Mouse (Mus musculus): ENCODE data around the gene Apol9b. TPM values are rescaled to one million over a fixed set of nuclear protein-coding genes. Genes with fewer than 3 reads are reported as not detected.
"Not testable (repeated sequence)": the region's sequence is repeated elsewhere in the genome, so short reads cannot be mapped to it uniquely, and the experiment has no call there.

Apol9b gene
- total RNA-seq (2014; rRNA removed) (0.37 TPM in 1 of 2 replicates, not detected in the other), polyA plus RNA-seq (2015; fragmentation: Nextera tagmentation; extraction: Ambion mirVana) (0.41 and 1.2 TPM in 2 replicates)

DNA sequence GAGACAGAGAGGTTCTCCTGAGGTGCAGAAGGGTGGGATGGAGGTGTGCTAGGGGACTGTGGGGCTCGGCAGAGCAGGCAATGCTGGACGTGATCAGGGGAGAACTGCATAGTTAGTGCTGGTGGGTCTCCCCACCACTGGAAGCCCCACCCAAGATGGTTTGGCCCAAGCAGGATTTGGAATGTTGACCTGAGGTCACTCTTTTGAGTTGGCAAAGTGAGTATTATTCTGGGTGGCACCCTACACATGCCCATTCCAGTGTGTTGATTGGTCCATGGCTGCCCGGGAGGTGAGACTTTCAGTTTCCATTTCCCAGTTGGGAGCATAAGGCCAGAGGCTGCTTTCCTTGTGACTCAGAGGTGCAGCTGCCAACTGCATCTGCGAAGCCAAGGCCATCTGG, at the start of gene Apol9b:
Gene Apol9b, plus strand, starts transcription at position 301 of the 400 bp plus-strand sequence.
- not testable (repeated sequence) for DNase-seq (ENCODE audit: low spot score); H3K27ac ChIP-seq; ATAC-seq; H3K9ac ChIP-seq (replicated peaks; ENCODE audit: low read length); H3K4me1 ChIP-seq (ENCODE audit: insufficient read depth, low read length); H3K4me3 ChIP-seq (ENCODE audit: low read length); H3K9me3 ChIP-seq (ENCODE audit: low read length); H3K27me3 ChIP-seq (ENCODE audit: insufficient read depth, low read length); H3K36me3 ChIP-seq (ENCODE audit: insufficient read depth, low read length); H3K4me2 ChIP-seq (ENCODE audit: low read depth, low read length)
- WGBS: 94% methylated on average over 2 of the region's 4 CpGs

DNA sequence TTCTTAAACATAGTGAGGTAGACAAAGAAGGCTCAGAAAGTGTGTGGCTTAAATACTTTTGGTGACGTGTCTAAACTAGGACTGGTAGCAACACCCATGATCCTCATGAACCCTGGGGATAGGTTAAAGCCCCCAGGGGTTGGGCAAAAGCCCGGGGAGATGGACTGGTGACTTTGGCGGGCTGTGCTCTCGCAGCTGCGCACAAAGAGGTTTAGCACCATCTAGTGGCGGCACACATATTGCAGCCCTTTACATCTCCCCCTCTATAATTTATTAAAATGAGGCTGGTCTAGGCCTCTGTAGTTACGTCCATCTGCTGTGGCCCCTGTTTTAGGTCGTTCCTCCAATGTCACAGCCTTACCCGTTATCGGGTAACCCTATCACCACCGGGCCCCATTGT, 44.9 kb upstream of the Apol9b start:
- ATAC-seq; H3K4me2 ChIP-seq (ENCODE audit: low read depth, low read length); H3K27ac ChIP-seq; H3K4me1 ChIP-seq (ENCODE audit: insufficient read depth, low read length); H3K27me3 ChIP-seq (ENCODE audit: insufficient read depth, low read length); H3K36me3 ChIP-seq (ENCODE audit: insufficient read depth, low read length); H3K9ac ChIP-seq (replicated peaks; ENCODE audit: low read length); H3K4me3 ChIP-seq (ENCODE audit: low read length); H3K9me3 ChIP-seq (ENCODE audit: low read length): not testable (repeated sequence)
- TF ChIP-seq CTCF (IDR thresholded peaks at IDR 0.05; ENCODE audit: low read depth): peak; percentile 66
- DNase-seq (ENCODE audit: low spot score): peak; percentile 45
- WGBS: 14% methylated on average over 8 of the region's 11 CpGs

DNA sequence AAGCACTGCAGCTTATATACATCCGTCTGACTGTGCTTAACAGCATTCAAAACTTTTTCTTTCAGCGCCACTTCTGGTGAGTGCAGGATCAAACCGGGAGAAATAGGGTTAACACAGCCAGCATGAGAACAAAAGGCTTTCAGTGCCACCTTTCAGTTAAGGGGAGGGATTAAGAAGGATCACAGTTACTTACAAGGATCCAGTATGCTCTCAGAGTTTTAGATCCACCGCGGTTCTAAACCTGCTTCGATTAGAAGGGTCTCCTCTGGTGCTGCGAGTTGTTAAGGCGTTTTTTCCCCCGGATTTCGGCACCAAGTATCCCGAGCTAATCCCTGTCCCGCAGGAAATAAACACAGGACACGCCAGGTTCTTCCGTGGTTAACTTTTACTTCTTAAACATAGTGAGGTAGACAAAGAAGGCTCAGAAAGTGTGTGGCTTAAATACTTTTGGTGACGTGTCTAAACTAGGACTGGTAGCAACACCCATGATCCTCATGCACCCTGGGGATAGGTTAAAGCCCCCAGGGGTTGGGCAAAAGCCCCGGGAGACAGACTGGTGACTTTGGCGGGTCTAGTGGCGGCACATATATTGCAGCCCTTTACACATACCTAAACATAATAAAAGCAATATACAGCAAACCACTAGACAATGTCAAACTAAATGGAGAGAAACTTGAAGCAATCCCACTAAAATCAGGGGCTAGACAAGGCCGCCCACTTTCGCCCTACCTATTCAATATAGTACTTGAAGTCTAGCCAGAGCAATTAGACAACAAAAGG, 37.1 kb upstream of the Apol9b start:
- H3K27me3 ChIP-seq (ENCODE audit: insufficient read depth, low read length); H3K4me3 ChIP-seq (ENCODE audit: low read length); H3K4me1 ChIP-seq (ENCODE audit: insufficient read depth, low read length); H3K9ac ChIP-seq (replicated peaks; ENCODE audit: low read length); H3K36me3 ChIP-seq (ENCODE audit: insufficient read depth, low read length); H3K27ac ChIP-seq; H3K9me3 ChIP-seq (ENCODE audit: low read length); ATAC-seq: not testable (repeated sequence)
- 9% methylated on average over 19 of the region's 20 CpGs for WGBS
- DNase-seq (ENCODE audit: low spot score): peak; percentile 4
- peak overlapping the region; percentile 46 for H3K4me2 ChIP-seq (ENCODE audit: low read depth, low read length)

DNA sequence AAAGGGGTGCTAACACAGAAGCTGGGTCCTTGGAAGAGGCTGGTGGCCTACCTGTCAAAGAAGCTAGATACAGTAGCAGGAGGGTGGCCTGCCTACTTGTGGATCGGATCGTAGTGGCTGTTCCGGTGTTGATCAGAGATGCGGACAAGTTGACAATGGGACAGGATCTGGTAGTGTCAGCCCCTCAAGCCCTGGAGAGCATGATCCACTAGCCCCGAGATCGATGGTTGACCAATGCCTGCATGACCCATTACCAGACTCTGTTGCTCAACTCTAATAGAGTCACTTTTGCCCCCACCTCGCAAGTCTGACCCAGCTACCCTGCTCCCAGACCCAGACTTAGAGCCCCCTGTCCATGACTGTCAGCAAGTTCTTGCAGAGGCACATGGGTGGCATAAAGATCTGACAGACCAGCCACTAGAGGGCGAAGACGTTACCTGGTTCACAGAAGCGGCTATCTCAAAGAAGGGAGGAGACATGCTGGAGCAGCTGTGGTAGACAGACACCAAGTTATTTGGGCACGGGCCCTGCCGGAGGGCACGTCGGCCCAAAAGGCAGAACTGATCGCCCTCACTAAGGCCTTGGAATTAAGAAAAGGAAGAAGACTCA, 34.0 kb upstream of the Apol9b start:
- not testable (repeated sequence) for H3K27me3 ChIP-seq (ENCODE audit: insufficient read depth, low read length); DNase-seq (ENCODE audit: low spot score); H3K4me1 ChIP-seq (ENCODE audit: insufficient read depth, low read length); H3K9me3 ChIP-seq (ENCODE audit: low read length); ATAC-seq; H3K9ac ChIP-seq (replicated peaks; ENCODE audit: low read length); H3K4me3 ChIP-seq (ENCODE audit: low read length); H3K27ac ChIP-seq; H3K36me3 ChIP-seq (ENCODE audit: insufficient read depth, low read length); H3K4me2 ChIP-seq (ENCODE audit: low read depth, low read length)
- 48% methylated on average over 11 of the region's 15 CpGs for WGBS
- TF ChIP-seq CTCF (IDR thresholded peaks at IDR 0.05; ENCODE audit: low read depth): peak; percentile 48

DNA sequence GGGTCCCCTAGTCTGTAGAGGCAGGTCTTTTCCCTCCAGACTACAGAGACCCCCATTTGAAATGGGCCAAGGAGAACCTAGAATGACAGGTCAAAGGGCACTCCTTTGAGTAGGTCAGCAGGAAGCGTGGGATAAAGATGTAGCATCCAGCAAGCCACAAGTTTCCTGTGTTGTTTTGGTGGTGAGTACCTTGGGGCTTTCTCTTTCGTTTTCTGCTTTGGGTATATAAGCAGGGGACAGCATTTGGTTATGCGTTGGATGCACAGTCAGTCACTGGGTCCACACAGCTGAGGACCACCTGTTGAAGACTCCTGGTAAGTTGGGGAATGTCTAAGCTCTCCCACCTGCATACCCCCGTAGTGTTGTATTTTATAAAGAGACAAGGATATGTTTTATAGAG, 30.2 kb upstream of the Apol9b start, which contains the start of gene Apol7e:
Gene Apol7e, plus strand, starts transcription at position 202 of the 400 bp plus-strand sequence.
- DNase-seq (ENCODE audit: low spot score); H3K4me2 ChIP-seq (ENCODE audit: low read depth, low read length); H3K4me3 ChIP-seq (ENCODE audit: low read length); H3K36me3 ChIP-seq (ENCODE audit: insufficient read depth, low read length); H3K9ac ChIP-seq (replicated peaks; ENCODE audit: low read length); ATAC-seq; H3K4me1 ChIP-seq (ENCODE audit: insufficient read depth, low read length); H3K27me3 ChIP-seq (ENCODE audit: insufficient read depth, low read length); H3K9me3 ChIP-seq (ENCODE audit: low read length); H3K27ac ChIP-seq: not testable (repeated sequence)
- WGBS: 67% methylated on average over 4 of the region's 4 CpGs

DNA sequence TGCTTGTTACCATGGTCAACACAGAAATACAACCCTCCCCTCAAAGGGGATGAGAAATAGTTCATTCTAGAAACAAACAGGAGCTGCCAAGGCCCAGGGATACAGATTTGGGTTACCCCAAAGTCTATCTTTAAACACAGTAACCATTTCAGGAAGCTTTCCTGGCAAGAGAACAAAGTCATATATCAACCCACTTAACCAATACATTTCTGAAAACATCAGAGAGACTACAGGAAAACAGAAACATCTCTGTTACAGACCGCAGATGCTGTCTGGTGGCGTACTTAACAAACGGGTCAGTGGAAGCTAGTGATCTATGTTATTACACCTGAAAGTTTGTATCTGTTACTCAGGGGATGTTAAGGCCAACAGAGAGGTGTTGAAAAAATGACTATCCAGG, 23.5 kb upstream of the Apol9b start:
- not testable (repeated sequence) for H3K9ac ChIP-seq (replicated peaks; ENCODE audit: low read length); H3K4me2 ChIP-seq (ENCODE audit: low read depth, low read length); H3K27me3 ChIP-seq (ENCODE audit: insufficient read depth, low read length); H3K9me3 ChIP-seq (ENCODE audit: low read length); H3K4me3 ChIP-seq (ENCODE audit: low read length); H3K4me1 ChIP-seq (ENCODE audit: insufficient read depth, low read length); ATAC-seq; H3K36me3 ChIP-seq (ENCODE audit: insufficient read depth, low read length); DNase-seq (ENCODE audit: low spot score); H3K27ac ChIP-seq
- WGBS: 95% methylated on average over 3 of the region's 3 CpGs

DNA sequence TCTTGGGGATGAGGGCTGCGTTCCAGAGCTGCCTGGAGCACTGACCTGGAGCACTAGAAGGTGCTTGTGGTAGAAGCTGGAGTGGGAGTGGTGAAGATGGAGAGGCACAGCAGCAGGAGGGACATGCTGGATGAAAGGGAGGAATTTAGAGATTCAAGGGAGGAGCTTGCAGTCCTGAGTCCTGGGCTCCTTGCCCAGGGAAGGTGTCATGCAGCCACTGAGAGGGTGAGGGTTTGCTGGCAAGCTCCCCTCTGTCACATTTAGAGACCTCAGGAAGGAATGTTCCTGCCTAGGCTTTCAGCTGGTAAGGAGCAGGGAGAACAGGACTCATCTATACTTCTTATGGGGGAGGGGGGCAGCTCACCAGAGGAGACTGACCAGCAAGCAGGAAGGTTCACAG, 19.9 kb upstream of the Apol9b start:
- not testable (repeated sequence) for H3K4me2 ChIP-seq (ENCODE audit: low read depth, low read length); H3K27ac ChIP-seq; H3K9me3 ChIP-seq (ENCODE audit: low read length)

DNA sequence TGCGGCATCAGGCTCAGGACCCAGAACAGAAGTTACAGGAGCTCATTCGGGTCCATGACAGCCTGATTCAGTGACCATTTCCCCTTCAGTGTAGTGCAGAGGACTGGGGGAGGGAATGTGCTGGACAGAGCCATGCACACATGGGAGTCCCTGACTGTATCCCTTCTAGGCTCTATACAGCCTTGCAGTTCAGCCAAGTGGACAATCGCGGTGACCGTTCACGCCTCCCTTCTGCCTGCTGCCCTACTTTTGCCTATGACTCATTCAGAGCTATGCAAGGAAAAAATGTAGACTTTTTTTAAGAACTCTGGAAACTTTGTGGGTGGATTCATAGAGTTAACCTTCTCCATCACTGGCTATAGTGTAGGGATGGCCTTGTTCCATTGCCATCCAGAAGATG, 10.6 kb upstream of the Apol9b start:
- H3K4me3 ChIP-seq (ENCODE audit: low read length): not testable (repeated sequence)

More for the DNA sequence above, 19.9 kb upstream of the Apol9b start:
- DNase-seq (ENCODE audit: low spot score); H3K36me3 ChIP-seq (ENCODE audit: insufficient read depth, low read length); H3K9ac ChIP-seq (replicated peaks; ENCODE audit: low read length); H3K4me3 ChIP-seq (ENCODE audit: low read length); H3K27me3 ChIP-seq (ENCODE audit: insufficient read depth, low read length); ATAC-seq; H3K4me1 ChIP-seq (ENCODE audit: insufficient read depth, low read length): not testable (repeated sequence)
- no CpG with 5 or more reads among the region's 1 CpGs for WGBS

DNA sequence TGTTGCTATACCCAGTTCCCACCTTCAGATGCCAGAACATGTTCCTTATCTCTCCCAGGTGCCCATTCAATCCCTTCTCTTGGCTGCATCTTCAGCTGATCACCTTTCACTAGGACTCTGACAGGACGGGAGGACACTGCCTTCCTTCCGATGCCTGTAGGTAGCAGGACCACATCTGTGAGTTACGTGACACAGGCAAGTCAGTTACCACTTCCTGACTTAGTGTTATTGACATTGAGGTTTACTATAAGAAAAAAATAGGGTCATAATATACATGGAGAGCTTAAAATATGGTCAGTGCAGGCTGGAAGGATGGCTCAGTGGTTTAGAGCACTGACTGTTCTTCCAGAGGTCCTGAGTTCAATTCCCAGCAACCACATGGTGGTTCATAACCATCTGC, 7.3 kb upstream of the Apol9b start:
- not testable (repeated sequence) for H3K4me2 ChIP-seq (ENCODE audit: low read depth, low read length); DNase-seq (ENCODE audit: low spot score)
- no CpG with 5 or more reads among the region's 3 CpGs for WGBS

More for the DNA sequence above, 10.6 kb upstream of the Apol9b start:
- 78% methylated on average over 2 of the region's 6 CpGs for WGBS
- not testable (repeated sequence) for H3K9ac ChIP-seq (replicated peaks; ENCODE audit: low read length); H3K36me3 ChIP-seq (ENCODE audit: insufficient read depth, low read length); H3K9me3 ChIP-seq (ENCODE audit: low read length); H3K4me2 ChIP-seq (ENCODE audit: low read depth, low read length); H3K27ac ChIP-seq; H3K4me1 ChIP-seq (ENCODE audit: insufficient read depth, low read length); ATAC-seq; DNase-seq (ENCODE audit: low spot score); H3K27me3 ChIP-seq (ENCODE audit: insufficient read depth, low read length)

More for the DNA sequence above, 7.3 kb upstream of the Apol9b start:
- ATAC-seq; H3K36me3 ChIP-seq (ENCODE audit: insufficient read depth, low read length); H3K9me3 ChIP-seq (ENCODE audit: low read length); H3K9ac ChIP-seq (replicated peaks; ENCODE audit: low read length); H3K4me1 ChIP-seq (ENCODE audit: insufficient read depth, low read length); H3K27ac ChIP-seq; H3K4me3 ChIP-seq (ENCODE audit: low read length); H3K27me3 ChIP-seq (ENCODE audit: insufficient read depth, low read length): not testable (repeated sequence)

Data from hindbrain, postnatal 0 days (tissue).